Mouse (Mus musculus): ENCODE measurements around the gene Gm49325. TPM values are rescaled to one million over a fixed set of nuclear protein-coding genes. Genes with fewer than 3 reads are reported as not detected.
A peak's percentile ranks its signal among the peaks of the same experiment; 100 is the strongest.

Gm49325 gene
- total RNA-seq, 2 experiments from 2014 or later: 8.4 to 8.6 TPM

- H3K27ac ChIP-seq: peak overlapping the region; percentile 97
- no peak overlapping the region for H3K4me3 ChIP-seq
- no peak for TF ChIP-seq CTCF (IDR thresholded peaks at IDR 0.05)
- DNase-seq: peak; percentile 51
- intact Hi-C loops (cut with DNase I): loop anchor here (5.0 to 10.0 kb wide), 2 partner anchors 42 to 165 kb away; partner anchors contain the start of genes Adarb1 and Ube2g2
Measured at GRCm38 (mm10) chr10:77580027-77580920, 25.7 kb upstream of the Gm49325 start.

DNA sequence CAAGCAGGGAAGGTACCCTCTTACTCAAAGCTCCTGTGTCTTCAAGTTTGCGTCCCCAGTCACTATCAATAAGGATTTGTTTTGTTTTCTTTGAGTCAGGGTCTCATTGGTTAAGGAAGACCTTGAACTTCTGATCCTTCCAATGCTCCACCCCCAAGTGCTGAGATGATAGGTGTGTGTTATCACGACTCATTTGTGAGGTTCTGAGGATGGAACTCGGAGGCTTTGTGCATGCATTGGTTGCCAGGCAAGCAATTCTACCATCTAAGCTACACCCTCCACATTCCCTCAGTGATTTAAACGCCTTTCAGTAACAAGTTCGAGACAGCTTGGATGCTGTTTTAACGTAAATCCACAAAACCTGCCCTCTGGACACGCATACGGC is 25.0 kb upstream of the Gm49325 start:
- H3K4me3 ChIP-seq: peak overlapping the region; percentile 82
- intact Hi-C loops (cut with DNase I): loop anchor here (5.0 to 10.0 kb wide), 2 partner anchors 41 to 166 kb away; partner anchors contain the start of genes Adarb1 and Ube2g2
- H3K27ac ChIP-seq: peak overlapping the region; percentile 97

DNA sequence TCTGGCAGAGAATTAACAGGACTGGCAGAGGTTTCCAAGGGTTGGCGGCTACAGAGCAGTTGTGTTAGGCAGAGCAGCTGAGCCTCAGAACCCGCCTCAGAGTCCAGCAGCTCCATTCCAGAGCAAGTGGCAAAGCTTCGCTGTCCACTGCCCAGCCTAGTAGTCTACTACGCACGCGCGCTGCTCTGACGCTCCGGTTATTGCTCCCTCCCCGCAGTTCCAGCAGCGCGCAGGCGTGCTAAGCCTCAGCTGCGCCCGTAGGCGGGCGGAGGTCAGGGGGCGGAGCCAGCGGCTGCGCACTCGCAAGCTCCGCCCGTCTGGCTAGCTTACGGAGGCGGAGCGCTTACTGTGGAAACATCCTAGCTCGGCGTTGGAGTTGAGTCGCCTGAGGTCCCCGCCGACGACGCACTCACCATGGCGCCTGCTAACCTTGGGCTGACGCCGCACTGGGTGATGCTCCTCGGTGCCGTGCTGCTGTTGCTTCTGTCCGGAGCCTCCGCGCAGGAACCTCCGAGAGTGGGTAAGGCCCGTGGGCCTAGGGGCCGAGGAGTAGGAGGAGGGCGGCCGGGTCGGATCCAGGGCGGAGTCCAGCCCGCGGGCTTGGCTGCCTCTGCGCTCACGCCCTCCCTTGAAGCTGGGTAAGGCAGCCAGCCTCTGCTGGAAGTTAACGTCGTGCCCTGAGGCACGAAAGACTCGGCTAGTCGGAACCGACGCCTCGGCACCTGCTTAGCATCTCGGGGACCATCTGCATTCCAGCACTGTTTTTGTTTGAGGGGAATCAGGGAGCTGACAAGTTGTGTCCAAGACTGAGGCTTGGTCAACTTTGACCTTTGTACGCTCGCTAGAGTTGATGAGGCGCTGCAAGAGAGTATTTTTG is 24.4 kb upstream of the Gm49325 start, which contains the start of gene Pttg1ip:
TSS of gene Pttg1ip (plus strand) at position 313 of the 877 bp plus-strand sequence.
- H3K27ac ChIP-seq: peak within 1 kb of the TSS; percentile 97
- TF ChIP-seq CTCF (IDR thresholded peaks at IDR 0.05): no peak
- intact Hi-C loops (cut with DNase I): loop anchor here (5.0 to 10.0 kb wide), 2 partner anchors 41 to 167 kb away; partner anchors contain the start of genes Adarb1 and Ube2g2
- DNase-seq: peak; percentile 99
- peak within 1 kb of the TSS; percentile 82 for H3K4me3 ChIP-seq

More for the DNA sequence above, 25.0 kb upstream of the Gm49325 start:
- no peak for DNase-seq
- TF ChIP-seq CTCF (IDR thresholded peaks at IDR 0.05): no peak

DNA sequence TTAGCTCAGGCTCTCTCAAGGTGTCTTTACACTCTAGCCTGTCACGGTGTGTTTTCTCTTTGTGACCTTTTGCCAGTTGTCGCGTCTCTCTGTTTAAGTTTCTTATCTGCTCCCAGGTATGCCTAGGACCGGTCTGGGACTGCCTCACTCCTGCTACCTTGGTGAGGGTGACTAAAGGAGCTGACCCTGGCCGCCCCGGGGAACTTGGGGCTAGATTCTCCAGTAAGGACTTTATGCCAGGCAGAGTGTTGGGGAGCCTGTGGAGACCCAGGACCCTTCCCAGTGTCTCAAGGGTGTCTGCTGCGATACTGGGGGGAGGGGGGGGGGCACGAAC is 23.7 kb upstream of the Gm49325 start:
- TF ChIP-seq CTCF (IDR thresholded peaks at IDR 0.05): no peak
- Histone ChIP-seq H3K27ac (peak overlapping the region; percentile 97), H3K4me3 (peak overlapping the region; percentile 82)
- no peak for DNase-seq
- intact Hi-C loops (cut with DNase I): loop anchor here (5.0 to 10.0 kb wide), 2 partner anchors 40 to 167 kb away; partner anchors contain the start of genes Adarb1 and Ube2g2

DNA sequence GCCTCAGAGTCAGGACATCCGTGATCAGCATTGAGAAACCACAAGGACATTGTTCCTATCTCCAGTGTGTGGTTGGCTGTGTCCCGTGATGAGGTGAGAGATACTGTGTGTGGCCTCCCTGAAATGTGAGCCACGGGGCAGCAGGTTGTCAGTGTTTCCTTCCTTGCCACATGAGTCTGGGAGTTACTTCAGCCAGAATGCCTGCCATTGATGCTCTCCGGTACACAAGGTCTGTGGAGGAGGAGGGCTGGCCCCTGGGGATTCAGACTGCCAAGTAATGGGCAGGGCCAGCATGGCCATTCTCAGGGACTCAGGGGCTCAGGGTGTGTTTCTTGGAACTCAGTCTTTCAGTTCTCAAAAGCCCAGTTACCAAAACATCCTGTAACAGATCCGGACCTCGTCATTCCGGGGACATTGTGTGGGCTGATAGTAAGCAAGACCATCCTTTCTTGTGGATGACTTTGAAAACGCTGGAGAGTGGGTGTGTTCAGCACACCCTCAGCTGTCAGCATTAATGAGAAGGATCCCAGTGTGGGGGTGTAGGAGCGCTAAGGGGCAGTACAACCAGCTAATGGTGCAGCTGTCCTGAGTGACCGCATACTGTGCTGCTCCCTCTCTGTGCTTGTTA is 22.1 kb upstream of the Gm49325 start:
- Histone ChIP-seq H3K4me3 (peak overlapping the region; percentile 82), H3K27ac (peak overlapping the region; percentile 97)
- DNase-seq: peak; percentile 61
- intact Hi-C loops (cut with DNase I): loop anchor here (5.0 to 10.0 kb wide), 2 partner anchors 38 to 169 kb away; partner anchors contain the start of genes Adarb1 and Ube2g2
- TF ChIP-seq CTCF (IDR thresholded peaks at IDR 0.05): no peak

DNA sequence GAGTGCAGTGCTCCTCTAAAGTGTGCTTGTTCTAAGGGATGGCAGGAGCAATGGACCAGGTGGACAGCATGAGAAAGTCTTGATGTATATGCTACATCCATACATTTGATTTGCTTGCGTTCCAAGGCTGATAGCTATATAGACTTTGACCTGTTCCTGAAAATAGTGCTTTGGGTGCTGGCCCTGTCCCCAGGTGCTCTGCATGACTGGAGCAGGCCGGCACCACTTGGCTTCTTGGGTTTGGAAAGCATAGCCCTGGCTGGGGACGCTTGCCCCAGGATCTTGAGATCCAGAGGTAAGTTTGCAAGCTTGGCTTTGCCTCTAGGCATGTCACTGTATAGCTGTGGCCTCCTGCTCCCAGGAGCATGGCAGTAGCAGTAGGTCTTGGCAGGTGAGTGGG is 19.4 kb upstream of the Gm49325 start:
- TF ChIP-seq CTCF (IDR thresholded peaks at IDR 0.05): no peak
- no peak for DNase-seq
- no peak overlapping the region for H3K4me3 ChIP-seq
- H3K27ac ChIP-seq: no peak overlapping the region
- intact Hi-C loops (cut with DNase I): loop anchor here (2.0 to 10.0 kb wide), 2 partner anchors 16 to 172 kb away; partner anchors contain the start of gene Adarb1

DNA sequence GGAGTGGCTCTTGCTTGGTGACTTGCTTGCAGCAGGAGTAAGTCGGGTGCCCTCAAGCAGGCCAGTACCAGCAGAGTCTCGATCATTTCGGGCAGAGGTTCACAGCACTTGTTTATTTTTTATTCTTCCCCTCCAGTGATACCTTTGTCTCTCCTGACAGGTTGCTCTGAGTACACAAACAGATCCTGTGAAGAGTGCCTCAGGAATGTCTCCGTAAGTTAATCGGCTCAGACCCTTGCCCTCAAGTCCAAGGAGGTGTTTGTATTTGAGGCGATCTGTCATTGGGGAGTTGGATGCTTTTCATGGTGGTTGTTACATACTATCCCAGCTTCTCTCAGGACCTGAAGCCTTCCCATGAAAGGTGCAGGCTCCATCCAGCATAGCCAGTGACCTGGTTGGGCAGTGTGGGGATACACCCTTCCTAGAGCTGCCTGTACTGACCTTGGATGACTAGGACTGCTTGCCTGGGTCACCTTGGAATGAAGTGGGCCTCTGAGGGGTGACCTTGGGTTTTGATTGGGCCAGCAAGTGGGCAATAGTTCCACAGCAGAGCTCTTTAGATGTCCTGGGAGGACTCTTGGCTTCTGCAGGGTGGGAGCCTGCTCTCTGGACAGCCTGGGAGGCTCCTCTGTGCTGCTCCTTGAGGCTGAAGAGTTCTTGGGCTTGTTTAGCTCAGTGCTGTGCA is 18.8 kb upstream of the Gm49325 start:
- Histone ChIP-seq H3K27ac (peak overlapping the region; percentile 58), H3K4me3 (no peak overlapping the region)
- intact Hi-C loops (cut with DNase I): loop anchor here (2.0 to 10.0 kb wide), 2 partner anchors 16 to 172 kb away; partner anchors contain the start of gene Adarb1
- TF ChIP-seq CTCF (IDR thresholded peaks at IDR 0.05): no peak
- DNase-seq: no peak

GRCm38 (mm10) chr10:77588036-77588435 is 18.0 kb upstream of the Gm49325 start:
- TF ChIP-seq CTCF (IDR thresholded peaks at IDR 0.05): no peak
- intact Hi-C loops (cut with DNase I): loop anchor here (10.0 kb wide), 1 partner anchor 173 kb away; the partner anchor contains the start of gene Adarb1
- DNase-seq: no peak
- peak overlapping the region; percentile 58; the same call in 1 of the 2 replicates for H3K27ac ChIP-seq
- H3K4me3 ChIP-seq: no peak overlapping the region

DNA sequence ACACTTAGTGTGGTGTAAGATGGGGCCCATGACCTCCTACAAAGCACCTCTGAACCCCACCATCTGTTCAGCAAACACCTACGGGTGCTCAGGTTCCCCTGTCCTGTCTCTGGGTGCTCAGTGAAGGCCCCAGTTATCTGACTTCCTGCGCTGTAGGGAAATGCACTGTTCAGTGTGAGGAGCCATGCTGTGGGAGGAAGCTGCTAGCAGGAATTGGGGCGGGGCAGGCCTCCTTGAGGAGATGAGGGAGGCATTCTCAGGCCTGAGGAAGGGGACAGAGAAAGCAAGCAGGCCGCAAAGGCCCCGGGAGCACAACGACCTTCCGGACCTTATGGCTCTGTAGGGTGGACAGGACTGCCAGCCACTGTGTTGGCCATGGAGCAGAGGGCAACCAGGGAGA is 16.9 kb upstream of the Gm49325 start:
- no peak overlapping the region; the same call in 1 of the 2 replicates for H3K27ac ChIP-seq
- no peak for DNase-seq
- no peak overlapping the region for H3K4me3 ChIP-seq
- TF ChIP-seq CTCF (IDR thresholded peaks at IDR 0.05): no peak
- intact Hi-C loops (cut with DNase I): loop anchor here (10.0 kb wide), 1 partner anchor 174 kb away; the partner anchor contains the start of gene Adarb1

GRCm38 (mm10) chr10:77589749-77590148 is 16.2 kb upstream of the Gm49325 start:
- Histone ChIP-seq H3K27ac (0 out of 2 replicates have a peak overlapping the region, but pooled peaks have one; percentile 13), H3K4me3 (no peak overlapping the region)
- TF ChIP-seq CTCF (IDR thresholded peaks at IDR 0.05): no peak
- intact Hi-C loops (cut with DNase I): loop anchor here (10.0 kb wide), 1 partner anchor 175 kb away; the partner anchor contains the start of gene Adarb1
- DNase-seq: no peak

GRCm38 (mm10) chr10:77590812-77591211 is 15.2 kb upstream of the Gm49325 start:
- intact Hi-C loops (cut with DNase I): no loop called here
- Histone ChIP-seq H3K4me3 (no peak overlapping the region), H3K27ac (no peak overlapping the region)
- DNase-seq: peak; percentile 63
- peak; percentile 71 for TF ChIP-seq CTCF (IDR thresholded peaks at IDR 0.05)
